Mouse (Mus musculus): ENCODE measurements at regions not wholly inside any gene's neighbourhood (a gene's known extent, or its start where the extent isn't known, plus 50 kb on each side); places are given as distances from the start of the nearest gene placed in this dataset.
"Not testable (repeated sequence)": the region's sequence is repeated elsewhere in the genome, so short reads cannot be mapped to it uniquely, and the experiment has no call there.

DNA sequence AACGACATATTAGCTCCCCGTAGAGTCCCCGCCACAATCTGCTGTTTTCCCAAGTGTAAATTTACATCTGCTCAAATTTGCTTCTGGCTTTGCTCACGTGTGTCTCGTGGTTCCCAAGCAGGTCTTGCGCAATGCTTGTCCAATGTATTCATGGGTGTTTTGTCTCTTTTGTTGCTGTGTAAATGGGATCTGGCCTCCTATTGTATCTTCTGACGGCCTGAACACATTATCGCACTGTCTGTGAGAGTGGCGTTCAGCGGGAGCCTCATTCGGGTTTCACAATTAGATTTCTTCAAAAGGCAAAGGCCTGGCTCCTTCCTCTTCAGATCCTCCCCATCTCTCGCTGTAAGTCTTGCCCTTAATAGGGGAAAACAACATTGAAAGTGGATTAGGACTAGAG lies 274.5 kb downstream of the Fam19a5 start:
- DNase-seq (ENCODE audit: low read depth), result no peak

DNA sequence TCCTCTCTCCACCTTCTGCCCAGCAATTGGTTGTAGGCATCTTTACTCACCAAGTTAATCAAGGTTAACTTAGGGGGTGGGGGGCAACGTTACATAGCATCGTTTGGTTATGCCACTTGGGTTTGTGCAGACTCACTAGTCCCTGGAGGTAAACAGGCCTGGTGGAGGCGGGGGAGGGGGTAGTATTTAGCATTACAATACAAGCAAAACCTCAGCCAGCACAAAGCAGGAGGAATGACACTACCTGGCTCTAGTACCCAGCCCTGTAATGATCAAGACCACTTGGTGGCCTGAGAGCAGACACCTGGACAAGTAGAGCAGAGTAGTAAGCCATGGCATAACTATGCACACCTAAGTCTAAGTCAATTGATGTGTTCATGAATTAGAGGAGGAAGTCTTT lies 298.0 kb downstream of the Fam19a5 start:
- DNase-seq (ENCODE audit: low read depth), result no peak

DNA sequence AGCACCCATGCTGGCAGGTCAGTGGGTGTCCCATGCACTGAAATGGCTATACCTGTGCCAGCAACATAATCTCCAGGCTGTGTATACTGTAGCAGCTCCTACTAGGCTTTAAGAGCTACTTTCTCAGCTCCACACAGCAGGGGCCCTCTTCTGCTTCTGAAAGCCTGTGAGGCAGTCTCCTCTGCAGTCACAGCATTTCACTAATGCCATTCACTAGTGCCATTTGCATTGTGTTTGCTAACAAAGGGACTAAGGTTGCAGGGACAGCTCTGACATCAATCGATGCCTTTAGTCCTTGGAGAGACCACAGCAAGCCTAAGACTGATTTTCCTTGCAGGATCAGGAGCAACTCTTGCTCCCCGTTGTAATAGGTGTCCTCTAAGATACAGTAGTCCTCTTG lies 315.0 kb downstream of the Fam19a5 start:
- no peak for DNase-seq (ENCODE audit: low read depth)

DNA sequence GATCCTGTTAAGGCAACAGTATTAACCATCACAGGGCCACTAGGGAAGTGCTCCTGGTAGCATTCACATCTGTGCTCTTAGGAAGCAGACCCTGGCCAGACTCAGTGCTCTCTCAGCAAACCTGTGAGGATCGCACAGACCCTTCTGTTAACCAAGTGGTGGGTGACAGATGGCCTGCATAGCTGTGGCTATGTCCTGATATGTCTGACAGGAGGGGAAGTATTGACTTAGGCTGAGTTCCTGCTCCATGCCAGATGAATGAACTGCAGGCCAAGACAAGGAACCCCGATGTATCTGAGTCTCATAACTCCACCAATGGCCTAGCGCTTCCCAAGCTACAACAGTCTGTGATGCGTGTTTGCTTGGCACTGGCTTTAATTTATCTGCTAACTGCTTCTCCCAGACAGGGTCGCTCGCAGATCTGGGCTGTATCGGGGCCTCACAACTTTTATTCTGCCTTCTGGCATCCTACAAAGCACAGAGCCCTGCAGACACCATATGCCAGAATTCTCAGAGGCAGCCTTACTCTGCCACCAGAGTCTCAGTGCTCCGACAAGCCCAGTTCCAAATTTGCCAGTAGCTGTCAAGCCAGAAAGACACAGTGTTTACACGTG lies 332.3 kb downstream of the Fam19a5 start:
- no peak for DNase-seq (ENCODE audit: low read depth)

DNA sequence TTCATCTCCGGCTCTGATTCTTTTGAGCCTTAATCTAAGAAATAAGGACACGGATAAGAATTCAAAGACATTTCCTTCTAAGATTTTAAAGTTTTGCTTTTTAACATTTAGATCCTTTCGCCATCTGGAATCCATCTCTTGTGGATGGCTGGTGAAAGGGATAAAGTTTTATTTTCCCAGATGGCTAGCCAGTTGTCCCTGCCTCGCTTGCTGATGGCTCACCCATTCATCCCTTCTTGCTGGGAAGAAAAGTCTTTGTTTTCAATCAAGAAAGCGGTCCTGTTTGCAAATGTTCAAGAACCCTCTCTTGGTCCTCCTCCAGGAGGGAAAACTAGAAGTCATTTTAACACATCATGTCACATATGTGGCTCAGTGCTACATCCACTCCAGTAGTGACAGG lies 346.8 kb downstream of the Fam19a5 start:
- DNase-seq (ENCODE audit: low read depth), result no peak

DNA sequence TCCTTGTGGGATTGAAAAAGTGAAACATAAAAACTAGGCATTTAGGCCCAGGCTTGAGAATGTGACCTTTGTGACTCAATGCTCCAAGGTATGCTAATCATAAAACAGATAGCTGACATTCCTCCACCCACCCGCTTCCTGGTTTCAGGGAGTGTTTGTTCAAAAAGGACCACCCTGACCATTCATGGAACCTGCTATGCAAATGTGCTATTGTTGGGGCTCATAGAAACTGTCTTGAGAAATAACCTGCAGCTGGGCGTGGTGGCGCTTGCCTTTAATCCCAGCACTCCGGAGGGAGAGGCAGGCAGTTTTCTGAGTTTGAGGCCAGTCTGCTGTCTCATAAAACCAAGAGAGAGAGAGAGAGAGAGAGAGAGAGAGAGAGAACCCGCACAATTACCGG lies 350.8 kb downstream of the Fam19a5 start:
- not testable (repeated sequence) for DNase-seq (ENCODE audit: low read depth)

DNA sequence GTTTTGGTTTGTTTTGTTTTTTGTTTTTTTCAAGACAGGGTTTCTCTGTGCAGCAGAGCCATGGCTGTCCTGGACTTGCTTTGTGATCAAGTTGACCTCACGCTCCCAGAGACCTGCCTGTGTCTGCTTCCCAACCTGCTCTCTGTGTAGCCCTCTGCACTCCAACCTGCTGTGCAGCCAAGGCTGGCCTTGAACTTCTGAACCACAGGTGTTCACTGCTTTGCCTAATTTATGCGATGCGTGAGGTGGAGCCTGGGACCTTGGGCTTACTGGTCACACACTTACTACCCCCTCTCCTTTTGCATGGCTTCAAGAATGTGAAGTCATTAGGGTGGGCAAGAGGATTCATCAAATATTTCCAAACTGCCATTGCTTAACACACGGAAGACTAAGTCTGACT lies 354.6 kb downstream of the Fam19a5 start:
- no peak for DNase-seq (ENCODE audit: low read depth)

DNA sequence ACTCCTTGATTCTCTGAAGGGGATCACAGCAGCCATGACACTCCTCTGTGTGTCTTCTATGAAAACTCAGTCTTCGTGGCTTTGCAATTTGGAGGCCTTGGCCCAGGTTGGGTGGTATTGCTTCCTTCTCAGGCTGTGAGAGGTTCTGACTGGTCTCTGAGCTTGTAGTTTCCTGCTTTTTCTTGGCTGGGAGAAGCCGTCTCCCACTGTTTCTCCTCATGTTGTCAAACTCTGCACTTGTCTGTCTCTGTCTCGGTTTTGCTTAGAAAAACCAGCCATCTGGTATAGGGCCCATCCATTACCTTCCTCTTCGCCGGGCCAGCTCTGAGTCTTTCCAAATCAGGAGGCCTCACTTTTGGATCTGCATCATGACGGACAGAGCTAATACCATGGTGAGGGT lies 360.3 kb downstream of the Fam19a5 start:
- no peak for DNase-seq (ENCODE audit: low read depth)

DNA sequence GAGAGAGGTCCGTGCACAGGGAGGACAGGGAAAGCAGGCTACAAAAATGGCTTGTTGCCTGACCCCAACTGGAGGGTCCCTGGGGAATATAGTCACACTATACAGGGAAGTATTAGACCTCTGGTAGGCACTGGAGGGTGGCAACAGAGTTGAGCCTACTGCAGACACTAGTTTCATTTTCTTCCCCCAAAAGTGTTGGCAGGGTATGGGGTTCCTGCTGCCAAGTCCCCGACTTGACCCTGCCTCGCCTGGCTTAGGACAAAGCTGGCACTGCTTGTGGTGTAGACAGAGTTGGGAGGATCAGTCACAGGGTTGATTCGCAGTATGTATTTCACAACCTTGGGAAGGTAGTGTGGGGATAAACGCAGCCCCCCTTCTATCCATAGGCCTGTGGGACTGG lies 362.2 kb downstream of the Fam19a5 start:
- no peak for DNase-seq (ENCODE audit: low read depth)

DNA sequence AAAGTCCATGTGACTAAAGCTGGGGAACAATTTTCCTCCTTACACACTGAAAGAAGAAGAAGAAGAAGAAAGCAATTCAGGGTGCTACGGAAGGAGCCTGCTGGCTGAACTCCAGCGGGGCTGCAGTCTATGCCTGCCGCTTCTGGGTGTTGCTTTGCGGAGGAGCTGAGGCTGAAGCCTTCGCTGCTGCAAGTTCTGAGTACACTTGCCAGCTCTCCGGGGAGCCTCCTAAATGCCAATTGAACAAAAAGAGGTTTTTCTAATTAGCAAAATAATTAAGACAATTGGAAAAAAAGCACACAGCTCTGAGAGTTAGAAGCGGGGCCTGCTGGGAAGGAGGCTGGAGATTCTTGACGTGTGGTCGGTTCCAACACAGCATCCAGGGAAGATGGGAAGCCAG lies 378.0 kb downstream of the Fam19a5 start:
- DNase-seq (ENCODE audit: low read depth), result no peak

DNA sequence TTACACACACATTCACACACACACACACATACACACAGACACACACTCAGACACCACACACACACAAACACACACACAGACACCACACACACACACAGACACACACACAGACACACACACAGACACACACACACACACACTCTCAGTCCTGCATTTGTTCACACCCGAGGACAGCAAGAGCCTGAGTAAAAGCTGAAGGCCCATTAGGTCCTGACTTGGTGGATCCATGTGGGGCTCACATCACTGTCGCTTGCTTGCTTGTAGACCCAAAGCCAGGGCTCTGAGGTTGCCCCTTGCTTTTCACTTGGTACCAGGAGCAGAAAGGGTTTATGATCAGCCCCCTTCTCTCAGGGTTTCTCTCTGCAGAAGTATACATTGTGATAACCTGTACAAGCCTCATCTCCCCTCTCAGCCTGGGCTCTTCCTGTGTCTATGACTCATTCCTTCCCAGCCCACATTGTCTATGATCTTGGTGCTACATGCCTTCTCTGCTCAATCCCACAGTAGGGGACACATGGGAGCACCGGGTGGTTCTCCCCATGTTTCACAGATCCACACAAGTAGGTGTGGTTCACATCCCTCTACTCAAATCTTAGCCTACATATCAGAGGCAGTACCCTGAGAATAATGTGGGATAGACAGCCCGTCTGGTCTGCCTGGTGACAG lies 378.8 kb downstream of the Fam19a5 start:
- DNase-seq (ENCODE audit: low read depth), result no peak

DNA sequence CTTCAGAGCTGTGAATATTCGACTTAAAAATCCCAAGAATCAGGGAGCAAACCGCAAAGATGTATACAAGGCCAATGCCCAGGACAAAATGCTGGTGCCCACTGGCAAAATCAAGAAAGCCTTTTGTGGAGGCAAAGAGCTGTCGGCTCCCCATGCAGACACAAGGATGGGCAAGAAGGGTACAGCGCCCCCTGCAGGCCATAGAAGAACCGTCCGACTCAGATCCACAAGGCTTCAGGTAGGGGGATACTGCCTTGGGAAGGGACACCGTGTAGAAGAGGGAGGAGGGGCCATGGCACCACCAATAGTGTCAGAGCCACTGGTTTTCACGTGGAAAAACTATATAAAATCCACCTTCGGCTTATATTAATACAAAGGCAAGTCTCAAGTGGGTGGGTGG lies 379.8 kb downstream of the Fam19a5 start:
- no peak for DNase-seq (ENCODE audit: low read depth)

DNA sequence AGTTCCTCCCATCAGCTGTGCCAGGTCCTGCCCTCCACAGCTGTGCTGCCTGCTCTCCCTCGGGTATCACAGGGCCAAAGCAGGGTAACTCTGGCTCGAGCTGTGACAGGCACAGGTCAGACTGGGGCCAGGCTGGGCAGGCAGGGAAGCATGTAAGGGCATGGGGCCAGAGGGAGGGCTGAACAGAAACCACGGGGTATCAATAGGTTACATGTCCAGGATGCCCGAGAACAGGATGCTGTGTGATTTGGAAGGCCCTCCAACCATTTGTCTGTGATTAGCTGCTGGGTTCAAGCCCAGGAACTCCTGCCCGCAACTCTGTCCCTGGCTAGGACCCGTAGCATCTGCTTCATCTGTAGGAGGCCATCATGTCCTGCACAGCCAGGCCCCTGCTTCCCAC lies 391.9 kb downstream of the Fam19a5 start:
- DNase-seq (ENCODE audit: low read depth), result no peak

DNA sequence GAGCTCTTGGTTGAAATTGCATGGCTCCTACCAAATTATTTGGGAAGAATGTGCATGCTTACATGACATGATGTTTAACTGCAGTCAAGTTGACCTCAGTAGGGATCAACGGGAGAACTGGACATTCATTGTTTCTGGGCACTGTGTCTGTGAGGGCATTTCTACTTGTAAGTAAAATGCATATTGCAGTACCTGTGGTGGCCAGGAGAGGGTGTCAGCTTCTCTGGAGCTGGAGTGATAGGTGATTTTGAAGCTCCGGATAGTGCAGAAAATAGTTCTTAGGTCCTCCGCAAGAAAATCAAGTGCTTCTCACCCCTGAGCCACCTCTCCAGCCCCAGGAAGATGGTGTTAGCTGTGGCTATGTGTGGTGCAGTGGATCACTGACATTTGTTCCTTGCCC lies 396.7 kb downstream of the Fam19a5 start:
- no peak for DNase-seq (ENCODE audit: low read depth)

DNA sequence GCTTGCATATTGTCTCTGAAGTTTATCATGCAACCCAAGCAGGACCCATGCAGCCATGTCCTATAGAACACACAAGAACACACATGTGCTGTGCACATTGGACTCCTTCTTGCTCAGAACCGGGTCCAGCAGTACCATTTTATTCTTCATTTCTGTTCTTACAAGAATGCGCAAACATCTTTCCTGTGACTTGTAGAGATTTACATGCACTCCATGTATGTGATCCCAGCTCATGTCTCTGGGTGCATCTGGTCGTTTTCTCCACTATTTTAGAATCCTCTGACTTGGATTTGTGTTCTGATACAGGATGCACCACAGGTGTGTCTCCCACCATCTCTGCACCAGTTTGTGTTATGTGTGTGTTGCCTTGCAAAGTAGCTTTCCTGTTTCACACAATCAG lies 408.4 kb downstream of the Fam19a5 start:
- DNase-seq (ENCODE audit: low read depth), result no peak

DNA sequence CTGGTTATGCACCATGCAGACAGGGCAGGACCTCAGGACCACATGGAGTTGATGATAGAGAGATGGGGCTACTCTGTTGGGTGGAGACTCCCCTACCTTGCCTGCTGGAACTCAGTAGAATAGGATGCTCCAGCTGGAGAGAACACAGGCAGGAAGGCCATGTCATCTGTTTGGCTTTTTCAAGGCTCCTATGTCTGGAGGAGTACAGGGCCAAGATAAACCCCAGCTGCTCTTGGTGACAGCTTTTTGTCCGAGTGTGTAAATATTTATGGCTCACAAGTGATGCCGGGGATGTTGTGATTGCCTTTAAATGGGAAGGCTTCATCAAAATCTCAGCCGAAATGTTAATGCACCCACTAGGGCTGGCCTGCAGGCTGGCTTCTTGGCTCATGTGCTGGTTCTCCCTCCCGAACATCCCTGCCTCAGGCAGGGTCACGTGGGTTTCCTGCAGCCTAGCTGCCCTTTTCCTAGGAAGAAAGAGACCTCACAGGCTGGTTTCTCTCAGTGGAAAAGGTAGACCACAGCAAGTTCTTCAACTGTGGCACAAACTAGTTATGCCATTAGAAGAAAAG lies 411.7 kb downstream of the Fam19a5 start:
- DNase-seq (ENCODE audit: low read depth), result no peak

DNA sequence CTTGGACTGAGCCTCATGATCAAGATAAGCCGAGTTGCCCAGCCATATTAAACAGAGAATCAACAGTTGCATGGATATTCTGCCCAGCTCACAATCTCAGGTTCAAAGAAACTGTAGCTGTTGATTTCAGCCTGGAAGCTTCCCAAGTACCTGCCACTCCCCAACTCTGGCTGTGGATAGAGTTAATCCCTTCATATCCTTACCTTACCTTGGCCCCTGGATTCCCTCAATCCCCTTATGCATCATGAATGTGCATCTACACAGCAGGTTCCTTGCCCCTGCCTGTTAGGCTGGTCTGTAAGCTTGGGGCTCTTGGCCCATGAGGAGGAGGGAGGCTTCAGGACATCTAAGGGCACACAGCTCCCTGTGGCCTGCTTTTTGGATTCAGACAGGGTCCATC lies 414.8 kb downstream of the Fam19a5 start:
- DNase-seq (ENCODE audit: low read depth), result no peak

DNA sequence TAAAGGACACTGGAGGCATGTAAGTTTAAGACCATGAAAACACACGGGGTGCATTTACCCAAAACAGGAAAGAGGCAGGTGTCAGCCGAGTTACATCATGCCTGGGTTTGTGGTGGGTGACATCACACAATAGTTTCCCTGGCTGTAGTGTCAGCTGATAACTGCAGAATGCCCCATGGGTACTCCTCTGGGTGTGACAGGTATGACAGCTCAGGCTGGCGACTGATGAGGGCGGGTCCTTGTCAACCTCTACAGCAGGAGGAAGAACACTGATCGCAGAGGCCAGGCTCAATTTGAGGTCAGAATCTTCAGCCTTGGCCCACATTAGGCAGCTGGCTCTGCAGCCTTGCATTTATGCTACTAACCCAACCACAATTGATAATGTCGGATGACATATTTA lies 428.5 kb downstream of the Fam19a5 start:
- no peak for DNase-seq (ENCODE audit: low read depth)

DNA sequence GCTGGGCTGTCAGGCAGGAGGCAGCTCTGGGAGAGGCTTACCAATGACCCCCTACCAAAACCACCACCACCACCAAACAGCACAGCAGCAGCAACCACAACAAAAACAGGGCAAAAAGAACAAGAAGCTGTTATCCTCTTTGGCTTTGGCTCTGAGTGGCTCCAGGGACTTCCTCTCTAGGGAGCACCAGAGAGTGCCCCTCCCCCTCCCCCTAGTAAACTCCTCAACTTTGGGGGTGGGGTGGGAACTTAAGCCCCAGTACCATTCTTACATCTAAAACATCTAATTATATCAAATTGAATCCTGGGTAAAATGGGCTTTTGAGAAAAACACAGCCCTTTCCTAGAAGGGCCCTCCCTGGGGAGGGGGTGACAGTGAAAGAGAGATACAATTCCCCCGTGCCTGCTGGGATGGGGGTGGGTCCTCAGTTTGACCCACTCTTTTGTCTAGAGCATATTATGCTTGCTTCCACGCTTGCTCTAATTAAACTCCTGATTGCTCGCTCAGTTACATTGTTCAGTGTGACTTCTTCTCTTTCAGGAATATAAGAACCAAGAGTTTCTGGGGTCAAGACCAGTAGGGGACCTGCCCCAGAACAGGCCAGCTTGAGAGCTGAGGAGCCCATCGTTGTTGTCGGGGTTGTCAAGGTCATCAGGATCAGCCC lies 443.4 kb downstream of the Fam19a5 start:
- DNase-seq (ENCODE audit: low read depth), result no peak

DNA sequence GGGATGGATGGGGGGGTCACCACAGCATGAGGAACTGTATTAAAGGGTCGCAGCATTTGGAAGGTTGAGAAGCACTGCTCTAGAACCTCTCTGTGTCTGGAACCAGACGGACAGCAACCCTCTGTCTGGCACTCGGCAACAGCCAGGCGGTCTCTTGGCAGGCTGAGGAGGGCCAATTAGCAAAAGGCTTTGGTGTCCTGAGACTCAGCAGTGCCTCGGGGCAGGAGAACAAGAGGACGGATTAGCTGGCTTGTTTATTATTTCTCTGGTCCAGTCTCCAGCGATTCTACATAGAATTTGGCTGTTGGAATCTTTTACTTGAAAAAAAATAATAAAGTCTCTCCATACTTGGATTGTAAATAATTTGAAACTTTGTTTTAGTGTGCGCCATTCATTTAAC lies 450.4 kb downstream of the Fam19a5 start:
- no peak for DNase-seq (ENCODE audit: low read depth)

DNA sequence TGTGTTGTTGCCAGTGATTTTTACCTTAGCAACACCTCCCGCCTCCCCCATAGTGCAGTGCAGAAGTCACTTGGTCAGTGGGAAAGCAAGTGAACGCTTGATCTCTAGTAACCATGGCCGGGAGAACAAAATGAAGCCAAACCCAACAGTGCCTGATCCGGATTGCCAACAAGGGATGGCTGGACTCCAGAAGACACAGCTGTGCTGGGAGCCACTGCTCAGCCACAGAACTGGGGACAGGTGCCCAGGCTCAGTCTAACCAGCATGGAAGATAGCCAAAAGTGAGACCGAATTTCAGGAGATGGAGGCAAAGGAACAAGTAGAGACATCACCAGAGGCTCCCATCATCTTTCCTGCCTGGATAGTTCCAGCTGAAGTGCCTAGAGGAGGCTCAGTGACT lies 473.0 kb downstream of the Fam19a5 start:
- no peak for DNase-seq (ENCODE audit: low read depth)

DNA sequence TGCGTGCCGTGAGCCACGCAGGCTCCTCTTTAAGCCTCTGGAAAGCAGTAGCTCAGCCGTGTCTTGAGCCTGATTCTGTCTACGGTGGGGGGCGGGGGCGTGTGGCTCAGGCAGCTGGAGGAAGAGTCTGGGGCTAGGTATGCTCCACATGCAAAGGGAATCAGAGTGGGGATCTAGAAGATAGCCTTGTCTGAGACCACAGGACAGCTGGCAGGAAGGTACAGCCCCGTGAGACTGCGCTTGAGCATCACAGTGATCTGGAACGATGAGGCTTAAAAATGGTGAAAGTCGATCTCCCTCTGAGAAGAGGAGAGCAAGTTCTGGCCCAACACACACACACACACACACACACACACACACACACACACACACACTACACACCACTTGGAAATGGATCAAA lies 488.7 kb downstream of the Fam19a5 start:
- no peak for DNase-seq (ENCODE audit: low read depth)

DNA sequence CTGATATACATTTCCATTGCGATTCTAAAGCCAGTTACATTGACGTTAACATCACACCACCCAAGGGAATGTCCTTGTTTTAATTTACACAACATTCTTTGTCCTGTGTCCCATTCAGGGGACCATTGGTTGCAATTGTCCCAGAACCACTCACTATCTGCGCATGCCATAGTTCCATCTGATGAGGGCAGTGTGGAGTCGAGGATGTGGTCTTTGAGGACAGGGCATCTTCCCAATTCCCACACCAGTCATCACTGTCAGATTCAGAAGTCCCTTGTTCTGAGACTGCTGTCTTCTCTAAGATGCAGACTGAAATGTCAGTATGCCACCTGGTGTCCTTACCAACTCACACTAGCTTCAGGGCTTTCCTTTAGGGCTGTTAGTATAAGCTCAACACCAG lies 489.6 kb downstream of the Fam19a5 start:
- no peak for DNase-seq (ENCODE audit: low read depth)

DNA sequence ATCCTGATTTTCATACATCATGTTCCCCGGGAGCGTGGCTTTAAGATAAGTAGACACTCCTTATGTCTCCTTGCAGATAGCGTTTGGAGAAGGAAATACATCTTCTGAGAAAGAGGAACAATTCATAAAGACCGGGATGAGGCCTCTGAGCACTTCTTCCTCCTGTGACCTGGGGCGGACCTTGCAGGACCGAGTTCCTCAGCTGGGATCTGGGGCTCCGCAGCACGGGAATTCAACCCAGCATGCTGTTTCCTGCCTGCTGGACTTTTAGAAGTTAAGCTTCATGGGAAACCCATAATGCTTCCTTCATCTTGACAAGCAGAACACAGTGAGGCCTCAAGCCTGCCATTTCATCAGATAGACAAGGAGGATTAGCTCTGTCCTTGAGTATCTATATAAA lies 491.4 kb downstream of the Fam19a5 start:
- DNase-seq (ENCODE audit: low read depth), result no peak

Data from 416B (cell line).